Mouse (Mus musculus): ENCODE data around the gene Clip4.

DNA sequence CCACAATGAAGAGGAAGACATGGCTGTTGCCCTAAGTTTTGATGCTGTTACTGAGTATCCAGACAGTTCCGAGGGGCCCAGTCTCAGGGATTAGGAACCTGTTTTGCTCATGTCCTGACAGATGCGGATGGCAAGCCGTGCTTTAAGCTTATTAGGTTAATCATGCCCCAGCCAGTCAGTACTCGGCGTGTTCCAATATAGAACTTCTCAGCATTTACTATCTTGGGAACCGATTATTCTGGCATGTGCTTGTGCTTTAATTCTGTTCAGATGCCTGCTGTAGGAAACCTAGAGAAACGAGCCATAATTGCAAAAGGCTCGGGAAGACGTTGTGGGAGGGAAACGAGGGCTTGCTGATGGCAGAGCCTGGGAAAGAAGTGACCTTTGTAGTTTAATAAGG, 15.4 kb upstream of the Clip4 start, which contains the start of gene Pcare:
- no peak for TF ChIP-seq POLR2A (IDR thresholded peaks at IDR 0.05; ENCODE audit: low read depth, low read length)
- no peak for TF ChIP-seq CTCF (IDR thresholded peaks at IDR 0.05; ENCODE audit: extremely low read depth, insufficient read length, insufficient replicate concordance, low read depth, low read length)
